Comparison of ENCODE assay signal across 14 mouse cellular contexts in the genomic region with DNA sequence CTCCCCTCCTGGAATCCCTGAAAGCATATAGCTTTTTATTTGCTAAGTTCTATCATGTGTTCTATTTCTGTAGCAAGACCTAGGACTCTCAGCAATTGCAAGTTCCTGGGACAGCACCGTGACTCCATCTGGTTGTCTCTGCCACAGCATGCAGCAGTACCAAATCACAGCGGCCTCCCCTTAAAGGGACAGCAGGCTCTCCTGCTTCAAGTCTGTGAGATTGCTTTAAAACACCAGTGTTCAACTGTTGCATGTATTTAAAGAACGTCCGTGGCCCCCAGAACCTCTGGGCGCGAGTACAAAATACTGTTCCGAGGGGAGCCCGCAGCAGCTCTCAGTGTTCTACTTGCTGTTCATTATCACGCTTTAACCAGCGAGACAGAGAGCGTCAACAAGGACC.
DNase-seq lines count a peak whose midpoint lies in the region; ATAC-seq and TF ChIP-seq lines count a peak whose summit lies in the region.
"Had no signal": no experiment of that assay in that cellular context is flagged by ENCODE, and none has a peak within 500 bp of the region (broad histone marks: within the 10 kb centered on the region; RNA-seq: fewer than 3 reads in every experiment).

No protein-coding gene starts in this region.

- no peak overlapping the region for H3K9ac ChIP-seq in lung, embryonic 14.5 days
- H3K9ac ChIP-seq: hindbrain, embryonic 15.5 days; liver, embryonic 13.5 days; neural tube, embryonic 12.5 days had no signal

- ATAC-seq in lung, embryonic 14.5 days (ENCODE audit: insufficient read depth): no peak

- no peaks in the 10 kb centered on the region for H3K9me3 ChIP-seq in lung, embryonic 14.5 days (ENCODE audit: low read depth, low read length)
- H3K9me3 ChIP-seq in limb, embryonic 10.5 days (replicated peaks): no peaks in the 10 kb centered on the region
- H3K9me3 ChIP-seq: hindbrain, embryonic 15.5 days; liver, embryonic 13.5 days; neural tube, embryonic 12.5 days had no signal

- DNase-seq in cerebellum, adult 9-11 months: peak; percentile 30
- DNase-seq in cerebellum, postnatal 14 days: no peak
- DNase-seq in heart, adult 18-20 months: peak; percentile 28 to 50
- DNase-seq in heart, adult 8-10 months (ENCODE audit: low spot score): no peak
- DNase-seq in lung, embryonic 14.5 days: peak; percentile 56
- no peak for DNase-seq in lung, adult 2 months
- DNase-seq in limb, embryonic 10.5 days (ENCODE audit: low spot score): no peak
- DNase-seq in kidney, postnatal 14 days: no peak
- DNase-seq: adrenal gland, postnatal 14 days; kidney, adult 18-20 months; kidney, postnatal 4 days; liver, embryonic 13.5 days had no signal

- TF ChIP-seq POLR2A in lung, adult 2 months (IDR thresholded peaks at IDR 0.05; ENCODE audit: borderline replicate concordance, extremely low read depth, low read depth, low read length): no peak

- H3K4me3 ChIP-seq in lung, embryonic 14.5 days (ENCODE audit: low read depth, low read length): no peak overlapping the region
- no peak overlapping the region for H3K4me3 ChIP-seq in lung, adult 2 months (replicated peaks; ENCODE audit: extremely low read depth, low read depth, low read length)
- no peak overlapping the region for H3K4me3 ChIP-seq in limb, embryonic 10.5 days
- H3K4me3 ChIP-seq: hindbrain, embryonic 15.5 days; liver, embryonic 13.5 days; neural tube, embryonic 12.5 days had no signal

- H3K27ac ChIP-seq in lung, embryonic 14.5 days (ENCODE audit: low read depth): no peak overlapping the region
- H3K27ac ChIP-seq in limb, embryonic 10.5 days: peak overlapping the region; percentile 68; the same call in 1 of the 2 replicates
- H3K27ac ChIP-seq: hindbrain, embryonic 15.5 days; liver, embryonic 13.5 days; neural tube, embryonic 12.5 days had no signal

- TF ChIP-seq CTCF in lung, embryonic 14.5 days (IDR thresholded peaks at IDR 0.05; ENCODE audit: low read depth): no peak
- no peak for TF ChIP-seq CTCF in lung, adult 2 months (IDR thresholded peaks at IDR 0.05; ENCODE audit: insufficient read depth, low read length)

- no peaks in the 10 kb centered on the region for H3K27me3 ChIP-seq in lung, embryonic 14.5 days (ENCODE audit: insufficient read depth, low read length)
- no peaks in the 10 kb centered on the region for H3K27me3 ChIP-seq in limb, embryonic 10.5 days (ENCODE audit: low read depth, poor library complexity, severe bottlenecking)
- H3K27me3 ChIP-seq: hindbrain, embryonic 15.5 days; liver, embryonic 13.5 days; neural tube, embryonic 12.5 days had no signal

- H3K4me2 ChIP-seq in lung, embryonic 14.5 days: no peak overlapping the region
- H3K4me2 ChIP-seq: hindbrain, embryonic 15.5 days; liver, embryonic 13.5 days; neural tube, embryonic 12.5 days had no signal

- no peaks in the 10 kb centered on the region for H3K36me3 ChIP-seq in lung, embryonic 14.5 days (ENCODE audit: insufficient read depth)
- no peaks in the 10 kb centered on the region for H3K36me3 ChIP-seq in limb, embryonic 10.5 days
- H3K36me3 ChIP-seq: hindbrain, embryonic 15.5 days; liver, embryonic 13.5 days; neural tube, embryonic 12.5 days had no signal

- WGBS in lung, embryonic 14.5 days: 49% methylated on average over 11 of the region's 11 CpGs
- 61% methylated on average over 11 of the region's 11 CpGs for WGBS in lung, adult 2 months
- 55% methylated on average over 11 of the region's 11 CpGs for WGBS in limb, embryonic 10.5 days

- H3K4me1 ChIP-seq in lung, embryonic 14.5 days (ENCODE audit: insufficient read depth): no peaks in the 10 kb centered on the region
- H3K4me1 ChIP-seq in lung, adult 2 months (ENCODE audit: control insufficient read depth, insufficient read depth, low read length): no peaks in the 10 kb centered on the region; the same call in 1 of the 2 replicates
- peaks cover 20% of the 10 kb centered on the region for H3K4me1 ChIP-seq in limb, embryonic 10.5 days
- H3K4me1 ChIP-seq: hindbrain, embryonic 15.5 days; liver, embryonic 13.5 days had no signal

Comparison
In these comparisons a context has a peak if more than half of its experiments do, and no peak if none do; other contexts are left out.
1. DNase-seq: peak in cerebellum, adult 9-11 months (single experiment), heart, adult 18-20 months (2 of 2) and lung, embryonic 14.5 days (single experiment); none in cerebellum, postnatal 14 days (0 of 2), heart, adult 8-10 months (single experiment), lung, adult 2 months (single experiment), limb, embryonic 10.5 days (single experiment) and kidney, postnatal 14 days (single experiment).